Comparison of ENCODE assay signal across 12 mouse cellular contexts in the genomic region with DNA sequence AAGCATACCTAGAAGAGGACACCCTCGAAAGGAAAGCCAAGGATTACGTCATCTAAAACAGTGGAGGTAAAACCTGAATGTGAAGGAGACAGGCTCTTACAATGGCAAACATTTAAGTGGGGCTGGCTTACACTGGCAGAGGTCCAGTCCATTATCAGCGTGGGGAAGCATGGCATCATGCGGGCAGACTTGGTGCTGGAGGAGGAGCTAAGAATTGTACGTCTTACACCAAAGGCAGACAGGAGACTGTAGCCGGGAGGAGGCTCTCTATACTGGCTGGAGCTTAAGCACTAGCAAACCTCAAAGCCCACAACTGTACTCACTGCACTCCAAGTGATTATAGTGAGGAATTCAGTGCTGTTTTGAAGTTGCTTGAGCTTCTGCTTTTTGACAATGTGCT.
DNase-seq lines count a peak whose midpoint lies in the region; ATAC-seq and TF ChIP-seq lines count a peak whose summit lies in the region.
"Had no signal": no experiment of that assay in that cellular context is flagged by ENCODE, and none has a peak within 500 bp of the region (broad histone marks: within the 10 kb centered on the region; RNA-seq: fewer than 3 reads in every experiment).

No protein-coding gene starts in this region.

- TF ChIP-seq EP300 in liver, postnatal 0 days (IDR thresholded peaks at IDR 0.05; ENCODE audit: low read depth): no peak

- no peaks in the 10 kb centered on the region for H3K4me1 ChIP-seq in intestine, embryonic 16.5 days (ENCODE audit: control insufficient read depth, insufficient read depth, low read length)
- no peaks in the 10 kb centered on the region for H3K4me1 ChIP-seq in intestine, embryonic 15.5 days (replicated peaks)
- 0 out of 2 replicates have a peak, but pooled peaks cover 3% of the 10 kb centered on the region for H3K4me1 ChIP-seq in liver, postnatal 0 days (ENCODE audit: insufficient read depth)
- H3K4me1 ChIP-seq in hindbrain, embryonic 10.5 days (replicated peaks): peaks cover 7% of the 10 kb centered on the region

- H3K27ac ChIP-seq in intestine, embryonic 16.5 days (ENCODE audit: low read length): no peak overlapping the region
- no peak overlapping the region for H3K27ac ChIP-seq in intestine, embryonic 15.5 days
- peak overlapping the region; percentile 87 for H3K27ac ChIP-seq in liver, postnatal 0 days (ENCODE audit: low read depth)
- no peak overlapping the region for H3K27ac ChIP-seq in hindbrain, embryonic 10.5 days
- H3K27ac ChIP-seq: gastrocnemius, adult 2 months had no signal

- H3K9ac ChIP-seq in intestine, embryonic 16.5 days (ENCODE audit: low read depth, low read length): no peak overlapping the region
- no peak overlapping the region for H3K9ac ChIP-seq in intestine, embryonic 15.5 days
- H3K9ac ChIP-seq in liver, postnatal 0 days (replicated peaks): no peak overlapping the region; the same call in 1 of the 2 replicates

- 65% methylated on average over 6 of the region's 6 CpGs for WGBS in intestine, embryonic 16.5 days
- 66% methylated on average over 6 of the region's 6 CpGs for WGBS in intestine, embryonic 15.5 days
- WGBS in liver, postnatal 0 days (ENCODE audit: insufficient replicate concordance): 23% methylated on average over 6 of the region's 6 CpGs
- WGBS in hindbrain, embryonic 10.5 days: 91% methylated on average over 6 of the region's 6 CpGs

- no peaks in the 10 kb centered on the region for H3K27me3 ChIP-seq in intestine, embryonic 16.5 days (replicated peaks; ENCODE audit: control insufficient read depth, insufficient read depth, low read length)
- no peaks in the 10 kb centered on the region for H3K27me3 ChIP-seq in intestine, embryonic 15.5 days (replicated peaks)
- no peaks in the 10 kb centered on the region for H3K27me3 ChIP-seq in liver, postnatal 0 days (ENCODE audit: insufficient read depth, low read length)
- H3K27me3 ChIP-seq in hindbrain, embryonic 10.5 days (ENCODE audit: insufficient read depth, poor library complexity, severe bottlenecking): no peaks in the 10 kb centered on the region

- DNase-seq in liver, postnatal 0 days: peak; percentile 36
- no peak for DNase-seq in adrenal gland, postnatal 36 days
- DNase-seq in hindbrain, embryonic 10.5 days (ENCODE audit: low spot score): no peak
- DNase-seq: cerebellum, postnatal 36 days; gastrocnemius, adult 2 months; kidney, postnatal 25 days; thymus, postnatal 4 days had no signal

- no peaks in the 10 kb centered on the region for H3K36me3 ChIP-seq in intestine, embryonic 16.5 days (ENCODE audit: control insufficient read depth, insufficient read depth, low read length)
- no peaks in the 10 kb centered on the region for H3K36me3 ChIP-seq in intestine, embryonic 15.5 days
- no peaks in the 10 kb centered on the region for H3K36me3 ChIP-seq in liver, postnatal 0 days (replicated peaks; ENCODE audit: insufficient read depth, low read length)
- no peaks in the 10 kb centered on the region for H3K36me3 ChIP-seq in hindbrain, embryonic 10.5 days

- no peak overlapping the region for H3K4me2 ChIP-seq in intestine, embryonic 16.5 days (ENCODE audit: low read depth, low read length)
- H3K4me2 ChIP-seq in intestine, embryonic 15.5 days (replicated peaks): no peak overlapping the region
- H3K4me2 ChIP-seq in liver, postnatal 0 days (ENCODE audit: low read depth, low read length): peak overlapping the region; percentile 40; the same call in 1 of the 2 replicates
- H3K4me2 ChIP-seq: midbrain, embryonic 11.5 days had no signal

- TF ChIP-seq CTCF in liver, postnatal 0 days (IDR thresholded peaks at IDR 0.05; ENCODE audit: low read depth): no peak

- H3K4me3 ChIP-seq in intestine, embryonic 16.5 days (ENCODE audit: low read length): no peak overlapping the region
- H3K4me3 ChIP-seq in intestine, embryonic 15.5 days (replicated peaks): no peak overlapping the region
- no peak overlapping the region for H3K4me3 ChIP-seq in liver, postnatal 0 days (ENCODE audit: low read depth, low read length)
- no peak overlapping the region for H3K4me3 ChIP-seq in hindbrain, embryonic 10.5 days
- H3K4me3 ChIP-seq: gastrocnemius, adult 2 months had no signal

- H3K9me3 ChIP-seq in intestine, embryonic 16.5 days (ENCODE audit: control insufficient read depth, low read length): no peaks in the 10 kb centered on the region
- H3K9me3 ChIP-seq in intestine, embryonic 15.5 days: no peaks in the 10 kb centered on the region
- no peaks in the 10 kb centered on the region for H3K9me3 ChIP-seq in liver, postnatal 0 days (ENCODE audit: low read length)
- H3K9me3 ChIP-seq in hindbrain, embryonic 10.5 days: no peaks in the 10 kb centered on the region

- ATAC-seq in intestine, embryonic 16.5 days: peak; percentile 20; the same call in 1 of the 2 replicates
- no peak for ATAC-seq in intestine, embryonic 15.5 days
- peak; percentile 43 for ATAC-seq in granulocyte monocyte progenitor cell, adult 5-6 weeks (replicated peaks; ENCODE audit: poor library complexity, severe bottlenecking)
- peak; percentile 25 for ATAC-seq in liver, postnatal 0 days
- peak; percentile 95 for ATAC-seq in megakaryocyte-erythroid progenitor cell, adult 5-6 weeks (replicated peaks; ENCODE audit: low FRiP score, low TSS enrichment, poor library complexity, severe bottlenecking)
